Mouse (Mus musculus): ENCODE data around the gene Keap1. TPM values are rescaled to one million over a fixed set of nuclear protein-coding genes. Genes with fewer than 3 reads are reported as not detected.

Gene Keap1
- total RNA-seq, 1 experiment = 27.4 TPM

- no peak overlapping the region for H3K27ac ChIP-seq (ENCODE audit: insufficient read depth, low read depth, low read length, poor library complexity, severe bottlenecking)
- H3K4me3 ChIP-seq (ENCODE audit: insufficient read depth in 1 of 2, low read depth in 1 of 2, low read length in 2 of 2, poor library complexity in 1 of 2, severe bottlenecking in 1 of 2) = no peak overlapping the region
- H3K4me1 ChIP-seq (ENCODE audit: control insufficient read depth in 2 of 2, insufficient read depth in 2 of 2, low read length in 2 of 2, poor library complexity in 1 of 2) = peaks cover 6 to 11% of the 10 kb centered on the region in 2 experiments; a peak in 3 of 4 replicates
- H3K9me3 ChIP-seq (ENCODE audit: control insufficient read depth, insufficient read depth, low read depth, low read length) = no peaks in the 10 kb centered on the region
- no peak overlapping the region for H3K9ac ChIP-seq (ENCODE audit: insufficient read depth, low read depth, low read length, poor library complexity, severe bottlenecking)
- no peak for DNase-seq (ENCODE audit: low read depth, low spot score)
- no peaks in the 10 kb centered on the region; the same call in 1 of the 2 replicates for H3K36me3 ChIP-seq (ENCODE audit: control insufficient read depth, insufficient read depth, low read length, poor library complexity, severe bottlenecking)
- in situ Hi-C loops (cut with MboI; ENCODE audit: low sequenced_read_pairs in 2 of 2, unreplicated experiment in 2 of 2) = no loop called here
- TF ChIP-seq ZNF384 (IDR thresholded peaks at IDR 0.05; ENCODE audit: low read depth, low read length) (no peak), MAFK (IDR thresholded peaks at IDR 0.05; ENCODE audit: insufficient read depth, low read depth, low read length) (no peak), ZC3H11A (IDR thresholded peaks at IDR 0.05; ENCODE audit: borderline replicate concordance, low read depth, low read length) (no peak), CHD2 (IDR thresholded peaks at IDR 0.05; ENCODE audit: low read depth, low read length) (no peak), HCFC1 (IDR thresholded peaks at IDR 0.05; ENCODE audit: borderline replicate concordance, insufficient read depth, low read length) (no peak)
Measured at GRCm38 (mm10) chr9:21190670-21191069, 48.5 kb downstream of the Keap1 start.

- Histone ChIP-seq H3K4me3 (ENCODE audit: insufficient read depth in 1 of 2, low read depth in 1 of 2, low read length in 2 of 2, poor library complexity in 1 of 2, severe bottlenecking in 1 of 2) (no peak overlapping the region), H3K4me1 (ENCODE audit: control insufficient read depth in 2 of 2, insufficient read depth in 2 of 2, low read length in 2 of 2, poor library complexity in 1 of 2) (peaks cover 1 to 8% of the 10 kb centered on the region in 2 experiments; a peak in 3 of 4 replicates), H3K9me3 (ENCODE audit: control insufficient read depth, insufficient read depth, low read depth, low read length) (no peaks in the 10 kb centered on the region), H3K27ac (ENCODE audit: insufficient read depth, low read depth, low read length, poor library complexity, severe bottlenecking) (no peak overlapping the region), H3K9ac (ENCODE audit: insufficient read depth, low read depth, low read length, poor library complexity, severe bottlenecking) (no peak overlapping the region), H3K36me3 (ENCODE audit: control insufficient read depth, insufficient read depth, low read length, poor library complexity, severe bottlenecking) (no peaks in the 10 kb centered on the region; the same call in 1 of the 2 replicates)
- no peak for DNase-seq (ENCODE audit: low read depth, low spot score)
- TF ChIP-seq CHD2 (IDR thresholded peaks at IDR 0.05; ENCODE audit: low read depth, low read length) (no peak), ZNF384 (IDR thresholded peaks at IDR 0.05; ENCODE audit: low read depth, low read length) (no peak), MAFK (IDR thresholded peaks at IDR 0.05; ENCODE audit: insufficient read depth, low read depth, low read length) (no peak), ZC3H11A (IDR thresholded peaks at IDR 0.05; ENCODE audit: borderline replicate concordance, low read depth, low read length) (no peak), HCFC1 (IDR thresholded peaks at IDR 0.05; ENCODE audit: borderline replicate concordance, insufficient read depth, low read length) (no peak)
- in situ Hi-C loops (cut with MboI; ENCODE audit: low sequenced_read_pairs in 2 of 2, unreplicated experiment in 2 of 2) = no loop called here
Measured at GRCm38 (mm10) chr9:21189905-21190304, 49.3 kb downstream of the Keap1 start.

GRCm38 (mm10) chr9:21185436-21185835 is 53.7 kb downstream of the Keap1 start:
- in situ Hi-C loops (cut with MboI; ENCODE audit: low sequenced_read_pairs in 2 of 2, unreplicated experiment in 2 of 2) = no loop called here
- DNase-seq (ENCODE audit: low read depth, low spot score) = no peak

GRCm38 (mm10) chr9:21184733-21185132 is 54.4 kb downstream of the Keap1 start:
- Histone ChIP-seq H3K9ac (ENCODE audit: insufficient read depth, low read depth, low read length, poor library complexity, severe bottlenecking) (no peak overlapping the region), H3K4me1 (ENCODE audit: control insufficient read depth in 2 of 2, insufficient read depth in 2 of 2, low read length in 2 of 2, poor library complexity in 1 of 2) (peaks cover 0 to 21% of the 10 kb centered on the region in 2 experiments; a peak in 2 of 4 replicates), H3K4me3 (ENCODE audit: insufficient read depth in 1 of 2, low read depth in 1 of 2, low read length in 2 of 2, poor library complexity in 1 of 2, severe bottlenecking in 1 of 2) (no peak overlapping the region), H3K27ac (ENCODE audit: insufficient read depth, low read depth, low read length, poor library complexity, severe bottlenecking) (no peak overlapping the region), H3K9me3 (ENCODE audit: control insufficient read depth, insufficient read depth, low read depth, low read length) (no peaks in the 10 kb centered on the region), H3K36me3 (ENCODE audit: control insufficient read depth, insufficient read depth, low read length, poor library complexity, severe bottlenecking) (no peaks in the 10 kb centered on the region)
- no peak for DNase-seq (ENCODE audit: low read depth, low spot score)
- TF ChIP-seq CHD2 (IDR thresholded peaks at IDR 0.05; ENCODE audit: low read depth, low read length) (no peak), ZNF384 (IDR thresholded peaks at IDR 0.05; ENCODE audit: low read depth, low read length) (no peak)
- in situ Hi-C loops (cut with MboI; ENCODE audit: low sequenced_read_pairs in 2 of 2, unreplicated experiment in 2 of 2) = no loop called here

More at GRCm38 (mm10) chr9:21185436-21185835, 53.7 kb downstream of the Keap1 start:
- TF ChIP-seq ZNF384 (IDR thresholded peaks at IDR 0.05; ENCODE audit: low read depth, low read length) (no peak), ZC3H11A (IDR thresholded peaks at IDR 0.05; ENCODE audit: borderline replicate concordance, low read depth, low read length) (no peak), MAFK (IDR thresholded peaks at IDR 0.05; ENCODE audit: insufficient read depth, low read depth, low read length) (no peak), HCFC1 (IDR thresholded peaks at IDR 0.05; ENCODE audit: borderline replicate concordance, insufficient read depth, low read length) (no peak), CHD2 (IDR thresholded peaks at IDR 0.05; ENCODE audit: low read depth, low read length) (no peak)
- Histone ChIP-seq H3K9ac (ENCODE audit: insufficient read depth, low read depth, low read length, poor library complexity, severe bottlenecking) (no peak overlapping the region), H3K4me3 (ENCODE audit: insufficient read depth in 1 of 2, low read depth in 1 of 2, low read length in 2 of 2, poor library complexity in 1 of 2, severe bottlenecking in 1 of 2) (no peak overlapping the region), H3K9me3 (ENCODE audit: control insufficient read depth, insufficient read depth, low read depth, low read length) (no peaks in the 10 kb centered on the region), H3K36me3 (ENCODE audit: control insufficient read depth, insufficient read depth, low read length, poor library complexity, severe bottlenecking) (no peaks in the 10 kb centered on the region), H3K4me1 (ENCODE audit: control insufficient read depth in 2 of 2, insufficient read depth in 2 of 2, low read length in 2 of 2, poor library complexity in 1 of 2) (peaks cover 0 to 18% of the 10 kb centered on the region in 2 experiments; a peak in 2 of 4 replicates), H3K27ac (ENCODE audit: insufficient read depth, low read depth, low read length, poor library complexity, severe bottlenecking) (no peak overlapping the region)

GRCm38 (mm10) chr9:21183905-21184413 is 55.2 kb downstream of the Keap1 start:
- H3K27ac ChIP-seq (ENCODE audit: insufficient read depth, low read depth, low read length, poor library complexity, severe bottlenecking) = no peak overlapping the region
- peak overlapping the region; percentile 46 to 58 for H3K4me3 ChIP-seq (ENCODE audit: insufficient read depth in 1 of 2, low read depth in 1 of 2, low read length in 2 of 2, poor library complexity in 1 of 2, severe bottlenecking in 1 of 2)
- H3K9ac ChIP-seq (ENCODE audit: insufficient read depth, low read depth, low read length, poor library complexity, severe bottlenecking) = peak overlapping the region; percentile 12
- TF ChIP-seq MAFK (IDR thresholded peaks at IDR 0.05; ENCODE audit: insufficient read depth, low read depth, low read length) (no peak), ZNF384 (IDR thresholded peaks at IDR 0.05; ENCODE audit: low read depth, low read length) (no peak), HCFC1 (IDR thresholded peaks at IDR 0.05; ENCODE audit: borderline replicate concordance, insufficient read depth, low read length) (no peak), CHD2 (IDR thresholded peaks at IDR 0.05; ENCODE audit: low read depth, low read length) (no peak), ZC3H11A (IDR thresholded peaks at IDR 0.05; ENCODE audit: borderline replicate concordance, low read depth, low read length) (no peak)
- H3K4me1 ChIP-seq (ENCODE audit: control insufficient read depth in 2 of 2, insufficient read depth in 2 of 2, low read length in 2 of 2, poor library complexity in 1 of 2) = peaks cover 0 to 21% of the 10 kb centered on the region in 2 experiments; a peak in 2 of 4 replicates
- DNase-seq (ENCODE audit: low read depth, low spot score) = no peak
- in situ Hi-C loops (cut with MboI; ENCODE audit: low sequenced_read_pairs in 2 of 2, unreplicated experiment in 2 of 2) = no loop called here
- H3K36me3 ChIP-seq (ENCODE audit: control insufficient read depth, insufficient read depth, low read length, poor library complexity, severe bottlenecking) = no peaks in the 10 kb centered on the region
- H3K9me3 ChIP-seq (ENCODE audit: control insufficient read depth, insufficient read depth, low read depth, low read length) = no peaks in the 10 kb centered on the region

All from ES-E14 (cell line).